Mouse (Mus musculus) stomach, embryonic 16.5 days (tissue): ENCODE data around the gene Slc30a1. TPM values are rescaled to one million over a fixed set of nuclear protein-coding genes. Genes with fewer than 3 reads are reported as not detected.

Experiments used
- ATAC-seq: fragments of 200-750 bp; cut with Nextera tagmentation; 2 replicates; pipeline ENCODE4 v1.8.0; 2017; ENCODE audit warnings: moderate number of reproducible peaks, moderate TSS enrichment; ENCODE audit not compliant: insufficient read depth, low FRiP score
- H3K27ac ChIP-seq: fragments of 300-500 bp; sonication (generic); 2 replicates; pipeline ENCODE4 v1.5.1; 2014; ENCODE audit warnings: low read length
- H3K27me3 ChIP-seq: fragments of 300-500 bp; sonication (generic); 2 replicates; pipeline ENCODE4 v1.6.1; 2014; ENCODE audit warnings: low read length, control low read depth, mixed read lengths; ENCODE audit not compliant: control insufficient read depth, insufficient read depth
- H3K36me3 ChIP-seq: fragments of 300-500 bp; sonication (generic); 2 replicates; pipeline ENCODE4 v1.6.1; 2014; ENCODE audit warnings: low read length; ENCODE audit not compliant: control insufficient read depth, insufficient read depth
- H3K4me1 ChIP-seq: fragments of 300-500 bp; sonication (generic); 2 replicates; pipeline ENCODE4 v1.6.1; 2014; ENCODE audit warnings: low read length, control low read depth, mixed read lengths; ENCODE audit not compliant: control insufficient read depth, insufficient read depth
- H3K4me2 ChIP-seq: fragments of 300-500 bp; sonication (generic); 2 replicates; pipeline ENCODE4 v1.6.1; 2014; ENCODE audit warnings: low read depth, low read length, mixed read lengths
- H3K4me3 ChIP-seq: fragments of 300-500 bp; sonication (generic); replicated peaks from 2 replicates; pipeline ENCODE4 v1.5.1; 2014; ENCODE audit warnings: mild to moderate bottlenecking, low read length
- H3K9ac ChIP-seq: fragments of 300-500 bp; sonication (generic); 2 replicates; pipeline ENCODE4 v1.6.1; 2014; ENCODE audit warnings: low read length
- H3K9me3 ChIP-seq: fragments of 300-500 bp; sonication (generic); replicated peaks from 2 replicates; pipeline ENCODE4 v1.6.1; 2016; ENCODE audit warnings: low read length, control low read depth; ENCODE audit not compliant: control insufficient read depth
- WGBS: fragments of 180-500 bp; shearing (Covaris S2); extraction: QIAGEN DNeasy Blood & Tissue Kit; methylation state at CpG from one replicate; pipeline ENCODE4 v1.1.7; 2014; 5-methylcytosine and 5-hydroxymethylcytosine counted together
- polyA plus RNA-seq: library from polyadenylated mRNA; unstranded; fragments of >200 nt; fragmentation: Nextera tagmentation; extraction: Ambion mirVana; gene quantifications from 2 replicates; pipeline ENCODE4 v1.2.1, GENCODE M21; 2015

Slc30a1 gene
- polyA plus RNA-seq, 1 experiment from 2014 or later = 1.6 TPM

DNA sequence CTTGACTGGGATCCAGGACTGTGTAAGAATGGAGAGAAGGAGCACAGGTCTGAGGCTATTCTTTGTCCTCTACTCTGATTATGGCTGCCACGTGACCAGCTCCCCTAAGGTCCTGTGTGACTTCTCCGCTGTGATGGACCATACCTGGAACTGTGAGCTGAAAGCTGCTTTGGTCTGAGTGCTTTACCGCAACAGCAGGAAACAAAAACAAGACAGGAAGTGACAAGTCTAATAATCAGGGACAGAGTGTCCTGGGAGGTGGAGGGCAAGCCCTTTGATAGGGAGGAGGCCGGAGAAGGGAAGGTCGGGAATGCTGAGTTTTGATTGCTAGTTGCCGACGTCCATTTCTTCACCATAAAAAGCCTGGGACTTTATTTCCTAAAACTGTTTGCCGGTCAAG is 22.5 kb downstream of the Slc30a1 start:
- no peak for ATAC-seq
- Histone ChIP-seq H3K36me3 (no peaks in the 10 kb centered on the region), H3K9ac (no peak overlapping the region), H3K4me3 (no peak overlapping the region), H3K9me3 (no peaks in the 10 kb centered on the region), H3K4me1 (no peaks in the 10 kb centered on the region), H3K27me3 (no peaks in the 10 kb centered on the region), H3K27ac (no peak overlapping the region), H3K4me2 (no peak overlapping the region)
- 76% methylated on average over 8 of the region's 8 CpGs for WGBS

DNA sequence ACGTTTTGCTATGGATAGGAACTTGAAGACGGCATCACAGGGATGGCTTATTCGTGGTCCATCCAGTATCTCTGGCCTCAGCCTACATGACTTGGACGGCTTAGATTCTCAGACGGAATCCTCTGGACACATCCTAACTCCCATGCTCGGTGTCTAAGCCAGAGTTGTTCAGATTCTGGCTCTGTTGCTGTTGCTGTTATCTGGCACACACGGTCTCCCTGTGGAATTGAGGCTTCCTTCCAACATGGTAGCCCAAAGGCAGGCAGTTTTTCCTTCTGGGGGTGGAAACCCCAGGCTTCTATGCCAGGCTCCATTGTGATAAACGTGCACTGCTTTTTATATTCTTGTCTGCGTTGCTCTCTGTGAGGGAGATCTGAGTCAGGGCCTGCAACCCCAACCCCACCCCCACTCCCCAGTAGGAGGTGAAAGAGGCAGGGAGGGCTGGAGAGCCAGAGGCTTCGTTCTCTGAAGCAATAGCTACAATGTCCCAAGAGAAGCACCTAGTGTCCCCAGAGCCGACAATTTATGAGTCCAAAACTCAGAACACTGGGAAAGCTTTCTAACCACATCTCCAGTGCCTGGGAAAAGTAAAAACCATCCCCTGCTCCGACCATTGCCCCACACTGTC is 23.4 kb downstream of the Slc30a1 start:
- no peak overlapping the region for H3K27ac ChIP-seq
- H3K36me3 ChIP-seq = no peaks in the 10 kb centered on the region
- H3K9ac ChIP-seq = no peak overlapping the region
- H3K4me2 ChIP-seq = no peak overlapping the region
- no peaks in the 10 kb centered on the region for H3K9me3 ChIP-seq
- no peaks in the 10 kb centered on the region for H3K27me3 ChIP-seq
- ATAC-seq = no peak
- 73% methylated on average over 12 of the region's 12 CpGs for WGBS
- no peaks in the 10 kb centered on the region for H3K4me1 ChIP-seq
- H3K4me3 ChIP-seq = no peak overlapping the region

DNA sequence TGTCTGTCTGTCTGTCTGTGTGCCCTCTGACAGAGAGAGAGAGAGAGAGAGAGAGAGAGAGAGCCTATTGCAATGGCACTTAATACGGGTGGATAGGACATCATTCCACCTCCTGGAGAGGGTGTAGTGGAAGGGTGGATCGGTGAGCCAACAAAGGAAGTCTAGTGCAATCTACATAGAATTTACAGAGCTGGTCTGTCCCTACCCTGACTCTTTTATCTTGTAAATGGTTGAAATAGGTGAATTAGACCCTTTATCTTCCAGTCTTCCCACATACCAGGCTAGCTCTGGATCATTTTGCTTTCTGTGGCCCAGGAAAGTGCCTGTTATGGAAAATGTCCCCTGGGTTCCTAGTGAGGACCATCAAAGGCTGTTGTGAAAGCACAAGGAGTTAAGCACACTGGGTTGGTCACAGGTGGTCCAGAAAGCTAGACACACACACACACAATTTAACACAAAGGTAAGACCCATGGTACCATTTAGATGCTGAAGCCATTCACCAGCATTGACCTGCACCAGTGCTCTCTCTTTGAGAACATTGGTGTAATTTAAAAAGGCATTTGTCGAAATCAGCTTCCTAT is 24.0 kb downstream of the Slc30a1 start:
- WGBS = 87% methylated on average over 3 of the region's 3 CpGs
- H3K4me2 ChIP-seq = no peak overlapping the region
- H3K4me3 ChIP-seq = no peak overlapping the region
- no peak overlapping the region for H3K9ac ChIP-seq
- H3K36me3 ChIP-seq = no peaks in the 10 kb centered on the region
- H3K9me3 ChIP-seq = no peaks in the 10 kb centered on the region
- no peaks in the 10 kb centered on the region for H3K27me3 ChIP-seq
- ATAC-seq = no peak
- H3K4me1 ChIP-seq = no peaks in the 10 kb centered on the region
- no peak overlapping the region for H3K27ac ChIP-seq

DNA sequence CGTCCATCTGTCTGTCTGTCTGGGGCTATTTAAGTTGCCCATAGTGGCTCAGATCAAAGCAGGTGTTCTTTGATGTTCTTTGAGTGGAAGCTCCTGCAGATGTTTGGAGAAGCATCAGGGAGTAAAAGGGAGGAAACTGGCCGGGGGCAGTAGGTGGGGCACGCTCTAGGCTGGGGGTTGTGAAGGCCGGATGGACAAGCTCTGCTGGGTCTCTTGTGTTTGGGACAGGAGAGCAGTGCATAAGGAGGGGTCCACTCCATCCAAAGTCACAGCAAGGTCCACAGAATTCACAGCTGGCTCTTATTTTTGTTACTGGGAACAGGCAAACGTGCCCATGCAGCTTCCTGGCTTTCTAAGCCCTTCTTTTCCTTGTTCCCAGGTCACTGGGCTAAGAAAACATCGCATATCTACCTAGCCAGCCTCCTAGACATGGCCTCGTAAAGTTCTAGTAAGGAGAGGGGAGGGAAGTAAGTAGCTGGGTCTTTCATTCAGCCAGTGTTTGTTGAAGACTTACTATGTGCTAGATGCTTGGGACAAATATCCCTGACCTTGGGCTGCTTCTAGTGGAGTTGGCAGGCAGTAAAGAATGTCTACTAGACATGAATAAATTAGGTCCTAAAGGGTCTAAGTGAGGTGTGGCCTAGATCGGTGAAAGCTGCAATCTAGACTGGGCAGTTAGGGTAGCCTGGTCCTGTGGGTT is 25.9 kb downstream of the Slc30a1 start:
- WGBS = 58% methylated on average over 8 of the region's 8 CpGs
- no peaks in the 10 kb centered on the region for H3K27me3 ChIP-seq
- no peaks in the 10 kb centered on the region for H3K9me3 ChIP-seq
- no peak overlapping the region for H3K4me3 ChIP-seq
- no peaks in the 10 kb centered on the region for H3K36me3 ChIP-seq
- H3K4me1 ChIP-seq = no peaks in the 10 kb centered on the region
- no peak overlapping the region for H3K27ac ChIP-seq
- H3K4me2 ChIP-seq = no peak overlapping the region
- no peak overlapping the region for H3K9ac ChIP-seq
- no peak for ATAC-seq

- Histone ChIP-seq H3K4me3 (no peak overlapping the region), H3K36me3 (no peaks in the 10 kb centered on the region), H3K4me1 (no peaks in the 10 kb centered on the region), H3K9ac (no peak overlapping the region), H3K9me3 (no peaks in the 10 kb centered on the region), H3K27ac (no peak overlapping the region), H3K27me3 (no peaks in the 10 kb centered on the region), H3K4me2 (no peak overlapping the region)
- no peak for ATAC-seq
- WGBS = 68% methylated on average over 4 of the region's 4 CpGs
Observed at GRCm38 (mm10) chr1:191932986-191933632, 26.5 kb downstream of the Slc30a1 start.

GRCm38 (mm10) chr1:191943638-191944037 is 37.1 kb downstream of the Slc30a1 start:
- Histone ChIP-seq H3K9ac (no peak overlapping the region), H3K27me3 (no peaks in the 10 kb centered on the region), H3K27ac (no peak overlapping the region), H3K4me1 (no peaks in the 10 kb centered on the region), H3K4me3 (no peak overlapping the region), H3K9me3 (no peaks in the 10 kb centered on the region), H3K36me3 (no peaks in the 10 kb centered on the region), H3K4me2 (no peak overlapping the region)
- WGBS = 73% methylated on average over 6 of the region's 6 CpGs
- no peak for ATAC-seq

DNA sequence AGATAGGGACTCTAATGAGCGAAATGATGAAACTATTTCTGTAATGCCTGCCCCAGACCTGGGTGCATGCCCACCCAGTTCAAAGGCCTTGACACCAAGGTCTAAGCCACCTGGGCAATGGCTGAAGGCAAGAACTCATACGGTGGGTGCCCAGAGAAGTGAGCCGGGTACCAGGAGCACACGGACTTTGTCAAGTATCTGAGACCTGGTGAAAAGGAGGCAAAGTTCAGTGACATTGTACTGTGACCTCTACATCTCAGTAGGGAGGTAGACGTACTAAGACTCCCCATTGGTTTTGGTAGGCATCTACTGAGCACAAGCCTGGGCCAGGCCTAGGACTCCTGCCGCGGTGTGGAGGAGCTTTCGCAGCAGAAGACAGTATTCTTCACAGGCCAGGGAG is 38.8 kb downstream of the Slc30a1 start:
- H3K4me1 ChIP-seq = no peaks in the 10 kb centered on the region
- no peak overlapping the region for H3K9ac ChIP-seq
- no peaks in the 10 kb centered on the region for H3K9me3 ChIP-seq
- no peak overlapping the region for H3K4me2 ChIP-seq
- no peaks in the 10 kb centered on the region for H3K27me3 ChIP-seq
- H3K27ac ChIP-seq = no peak overlapping the region
- H3K4me3 ChIP-seq = no peak overlapping the region
- no peaks in the 10 kb centered on the region for H3K36me3 ChIP-seq
- no peak for ATAC-seq
- WGBS = 93% methylated on average over 8 of the region's 8 CpGs

GRCm38 (mm10) chr1:191945756-191946155 is 39.2 kb downstream of the Slc30a1 start:
- Histone ChIP-seq H3K4me2 (no peak overlapping the region), H3K36me3 (no peaks in the 10 kb centered on the region), H3K9me3 (no peaks in the 10 kb centered on the region), H3K9ac (no peak overlapping the region), H3K4me3 (no peak overlapping the region), H3K27me3 (no peaks in the 10 kb centered on the region), H3K4me1 (no peaks in the 10 kb centered on the region), H3K27ac (no peak overlapping the region)
- WGBS = 71% methylated on average over 5 of the region's 5 CpGs
- no peak for ATAC-seq

DNA sequence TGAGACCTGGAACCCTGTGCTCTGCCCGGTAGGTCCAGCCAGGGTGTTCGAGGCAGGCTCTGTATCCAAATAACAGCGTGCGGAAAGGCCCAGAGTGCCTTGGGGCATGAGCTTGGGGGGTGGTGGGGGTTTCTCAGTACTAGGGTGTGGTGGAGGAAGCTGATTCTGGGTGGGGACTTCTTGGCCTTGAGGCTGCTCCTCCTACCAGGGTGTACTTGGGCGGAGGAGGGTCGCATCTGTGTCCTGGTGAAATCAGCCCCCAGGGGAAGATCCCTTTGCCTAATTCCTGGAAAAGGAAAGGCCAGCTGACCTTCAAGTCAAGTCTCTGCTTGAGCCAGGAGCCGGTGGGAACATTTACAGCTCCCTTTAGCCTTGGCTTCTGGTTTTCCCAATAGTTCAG is 39.7 kb downstream of the Slc30a1 start:
- ATAC-seq = no peak
- H3K27me3 ChIP-seq = no peaks in the 10 kb centered on the region
- no peaks in the 10 kb centered on the region for H3K36me3 ChIP-seq
- H3K4me3 ChIP-seq = no peak overlapping the region
- H3K9ac ChIP-seq = no peak overlapping the region
- no peak overlapping the region for H3K4me2 ChIP-seq
- 59% methylated on average over 7 of the region's 7 CpGs for whole genome bisulfite sequencing
- no peak overlapping the region for H3K27ac ChIP-seq
- no peaks in the 10 kb centered on the region for H3K9me3 ChIP-seq
- no peaks in the 10 kb centered on the region for H3K4me1 ChIP-seq
